Mouse (Mus musculus) ES-Bruce4 (cell line): ENCODE measurements around the gene Tnfrsf8. TPM values are rescaled to one million over a fixed set of nuclear protein-coding genes. Genes with fewer than 3 reads are reported as not detected.

Experiments used
- H3K27ac ChIP-seq: 2 replicates; pipeline ENCODE4 v1.5.1; 2012; ENCODE audit warnings: low read length, inconsistent platforms; ENCODE audit not compliant: insufficient read depth
- H3K27me3 ChIP-seq: 2 replicates; pipeline ENCODE4 v1.6.1; 2012; ENCODE audit warnings: mild to moderate bottlenecking, low read length, inconsistent platforms; ENCODE audit not compliant: control insufficient read depth, poor library complexity, insufficient read depth, severe bottlenecking
- H3K36me3 ChIP-seq: 2 replicates; pipeline ENCODE4 v1.6.1; 2012; ENCODE audit warnings: inconsistent platforms, mild to moderate bottlenecking, low read length, moderate library complexity; ENCODE audit not compliant: control insufficient read depth, poor library complexity, insufficient read depth, severe bottlenecking
- H3K4me1 ChIP-seq: one replicate; pipeline ENCODE4 v1.8.1; 2011; ENCODE audit warnings: low read length; ENCODE audit not compliant: control insufficient read depth, insufficient read depth
- H3K4me3 ChIP-seq: 2 replicates; pipeline ENCODE4 v1.5.1; 2011; ENCODE audit warnings: low read depth, mild to moderate bottlenecking, low read length
- H3K9ac ChIP-seq: 2 replicates; pipeline ENCODE4 v1.6.1; 2012; ENCODE audit warnings: low read depth, mild to moderate bottlenecking, inconsistent platforms; ENCODE audit not compliant: poor library complexity, severe bottlenecking
- H3K9me3 ChIP-seq: replicated peaks from 2 replicates; pipeline ENCODE4 v1.6.1; 2012; ENCODE audit warnings: mild to moderate bottlenecking, low read length, inconsistent platforms; ENCODE audit not compliant: control insufficient read depth, poor library complexity, insufficient read depth, severe bottlenecking
- CTCF ChIP-seq: IDR thresholded peaks from one replicate; pipeline ENCODE4 v1.8.1; 2011; ENCODE audit warnings: low read depth, low read length
- EP300 ChIP-seq: IDR thresholded peaks from 2 replicates; pipeline ENCODE4 v1.6.1; 2011; ENCODE audit warnings: low read depth, low read length; ENCODE audit not compliant: insufficient read depth
- POLR2A ChIP-seq: IDR thresholded peaks from one replicate; pipeline ENCODE4 v1.8.1; 2011; ENCODE audit warnings: low read length; ENCODE audit not compliant: insufficient read depth
- polyA plus RNA-seq: library from polyadenylated mRNA; stranded (reverse); fragments of >200 nt; gene quantifications from 2 replicates; pipeline ENCODE4 v1.2.4, GENCODE M21; 2011; ENCODE audit warnings: low read depth; ENCODE audit not compliant: missing spikeins, insufficient read depth, insufficient read length

Gene Tnfrsf8
- polyA plus RNA-seq, 1 experiment = 0.46 TPM

DNA sequence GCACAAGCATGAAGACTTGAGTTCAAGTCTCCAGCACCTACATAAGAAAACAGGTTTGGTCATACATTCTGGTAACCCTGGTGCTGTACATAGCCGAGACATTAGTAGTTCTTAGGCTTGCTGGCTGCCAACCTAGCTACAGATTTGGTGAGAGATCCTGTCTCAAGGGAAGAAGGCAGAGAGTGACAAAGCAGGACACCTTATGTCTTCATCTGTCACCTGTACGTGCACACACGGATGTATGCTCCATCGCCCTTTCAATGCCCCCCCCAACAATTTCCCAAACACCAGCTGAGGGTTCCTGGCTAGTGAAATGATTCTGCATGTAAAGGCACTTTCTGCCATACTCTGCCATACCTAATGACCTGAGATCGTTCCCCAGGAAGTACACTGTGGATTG is 58.8 kb downstream of the Tnfrsf8 start:
- no peaks in the 10 kb centered on the region for H3K27me3 ChIP-seq
- H3K4me3 ChIP-seq = no peak overlapping the region
- H3K9me3 ChIP-seq = no peaks in the 10 kb centered on the region
- no peaks in the 10 kb centered on the region for H3K36me3 ChIP-seq
- no peak overlapping the region for H3K9ac ChIP-seq
- no peak overlapping the region for H3K27ac ChIP-seq
- H3K4me1 ChIP-seq = peaks cover 4% of the 10 kb centered on the region
- TF ChIP-seq CTCF = no peak
- TF ChIP-seq POLR2A = no peak
- TF ChIP-seq EP300 = no peak

- Histone ChIP-seq H3K4me3 (no peak overlapping the region), H3K27me3 (no peaks in the 10 kb centered on the region), H3K27ac (no peak overlapping the region), H3K36me3 (no peaks in the 10 kb centered on the region), H3K9ac (0 out of 2 replicates have a peak overlapping the region, but pooled peaks have one; percentile 3), H3K9me3 (no peaks in the 10 kb centered on the region), H3K4me1 (peaks cover 4% of the 10 kb centered on the region)
- TF ChIP-seq CTCF = no peak
- no peak for TF ChIP-seq EP300
- no peak for TF ChIP-seq POLR2A
These were observed 60.5 kb downstream of the Tnfrsf8 start for GRCm38 (mm10) chr4:145254418-145254817.

DNA sequence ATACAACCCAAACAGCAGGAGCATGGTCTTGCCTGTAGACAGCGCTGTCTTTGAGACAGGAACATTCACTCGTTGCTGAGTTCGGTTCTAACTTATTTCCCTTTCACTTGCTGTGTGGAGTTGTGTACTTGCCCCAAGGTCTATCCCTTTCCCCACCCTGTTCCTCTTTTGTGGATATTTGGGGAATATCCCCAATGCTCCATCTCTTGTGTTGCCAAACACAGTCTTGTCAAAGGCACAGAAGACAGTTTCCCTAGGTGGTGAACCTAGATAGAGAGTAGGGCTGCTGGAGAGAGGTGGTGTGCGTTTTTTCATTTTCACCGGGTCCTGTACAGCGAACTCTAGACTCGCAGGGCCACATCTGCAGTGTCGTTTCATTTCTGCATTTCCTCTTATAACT is 62.4 kb downstream of the Tnfrsf8 start:
- Histone ChIP-seq H3K27me3 (no peaks in the 10 kb centered on the region), H3K36me3 (no peaks in the 10 kb centered on the region), H3K9me3 (no peaks in the 10 kb centered on the region), H3K27ac (no peak overlapping the region), H3K4me1 (peaks cover 4% of the 10 kb centered on the region), H3K4me3 (no peak overlapping the region), H3K9ac (no peak overlapping the region)
- no peak for TF ChIP-seq POLR2A
- TF ChIP-seq CTCF = no peak
- TF ChIP-seq EP300 = no peak

GRCm38 (mm10) chr4:145251546-145251945 is 63.4 kb downstream of the Tnfrsf8 start:
- Histone ChIP-seq H3K36me3 (no peaks in the 10 kb centered on the region), H3K9me3 (no peaks in the 10 kb centered on the region)
- TF ChIP-seq CTCF = no peak
- no peak for TF ChIP-seq EP300
- TF ChIP-seq POLR2A = no peak

DNA sequence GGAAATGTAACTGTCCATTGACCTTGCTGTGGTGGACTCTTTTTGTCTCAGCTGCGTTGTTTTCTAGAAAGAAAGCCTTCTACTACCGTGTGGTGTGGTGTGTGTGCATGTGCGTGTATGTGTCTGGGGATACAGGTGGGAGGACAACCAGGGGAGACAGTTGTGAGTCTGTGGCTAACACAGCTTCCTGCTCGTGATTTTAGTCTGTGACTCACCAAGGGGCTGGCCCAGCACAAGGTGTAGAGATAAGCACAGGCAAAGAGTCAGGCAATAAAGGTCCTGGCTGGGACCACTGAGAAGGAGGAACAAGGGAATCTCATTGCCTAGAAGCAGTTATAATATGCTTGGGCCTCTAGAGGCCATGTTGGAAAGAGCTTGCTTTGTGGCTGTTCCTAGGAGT is 65.0 kb downstream of the Tnfrsf8 start:
- Histone ChIP-seq H3K4me1 (peaks cover 4% of the 10 kb centered on the region), H3K36me3 (no peaks in the 10 kb centered on the region), H3K4me3 (no peak overlapping the region), H3K27me3 (no peaks in the 10 kb centered on the region), H3K9me3 (no peaks in the 10 kb centered on the region), H3K27ac (no peak overlapping the region), H3K9ac (no peak overlapping the region)
- TF ChIP-seq EP300 (no peak), CTCF (no peak), POLR2A (no peak)

More at GRCm38 (mm10) chr4:145251546-145251945, 63.4 kb downstream of the Tnfrsf8 start:
- Histone ChIP-seq H3K9ac (no peak overlapping the region), H3K27ac (no peak overlapping the region), H3K4me1 (peaks cover 4% of the 10 kb centered on the region), H3K4me3 (no peak overlapping the region), H3K27me3 (no peaks in the 10 kb centered on the region)

DNA sequence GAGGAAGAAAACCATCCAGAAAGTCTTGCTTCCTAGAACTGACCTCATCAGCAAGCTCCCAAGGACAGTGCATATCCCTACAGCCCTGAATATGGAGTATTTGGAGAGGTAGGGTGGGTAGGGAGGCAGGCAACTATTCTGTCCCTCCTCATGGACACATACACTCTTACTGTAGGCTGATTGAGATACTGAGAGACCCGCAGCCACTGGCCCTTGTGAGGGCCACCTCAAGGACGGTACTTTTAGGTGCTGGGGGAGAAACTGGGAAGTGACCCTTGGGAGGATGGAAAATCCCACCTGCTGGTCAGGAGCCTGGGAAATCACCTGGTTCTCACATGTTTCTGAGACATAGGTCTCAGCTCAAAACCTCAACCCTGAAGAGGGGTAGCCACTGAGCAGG is 67.4 kb downstream of the Tnfrsf8 start:
- no peaks in the 10 kb centered on the region for H3K27me3 ChIP-seq
- TF ChIP-seq EP300 (no peak), CTCF (no peak), POLR2A (no peak)
- no peaks in the 10 kb centered on the region for H3K36me3 ChIP-seq
- no peaks in the 10 kb centered on the region for H3K9me3 ChIP-seq
- no peak overlapping the region for H3K9ac ChIP-seq
- H3K27ac ChIP-seq = no peak overlapping the region
- peaks cover 3% of the 10 kb centered on the region for H3K4me1 ChIP-seq
- H3K4me3 ChIP-seq = no peak overlapping the region
